Mouse (Mus musculus): ENCODE results near the gene Katnal1. TPM values are rescaled to one million over a fixed set of nuclear protein-coding genes. Genes with fewer than 3 reads are reported as not detected.

Gene Katnal1
- polyA plus RNA-seq, 2 experiments: 5.1 to 7.6 TPM

- no peaks in the 10 kb centered on the region for H3K27me3 ChIP-seq (ENCODE audit: control insufficient read depth, insufficient read depth, low read length)
- no peak overlapping the region for H3K27ac ChIP-seq
- peaks cover 9% of the 10 kb centered on the region for H3K36me3 ChIP-seq (replicated peaks; ENCODE audit: control insufficient read depth, insufficient read depth, low read depth)
- ATAC-seq (ENCODE audit: insufficient read depth) (no peak), DNase-seq (ENCODE audit: low read depth in 3 of 3, low spot score in 3 of 3) (no peak)
- WGBS (ENCODE audit: insufficient replicate concordance): 77% methylated on average over 8 of the region's 8 CpGs
- H3K9ac ChIP-seq (replicated peaks): no peak overlapping the region
- H3K4me2 ChIP-seq (ENCODE audit: low read depth): no peak overlapping the region
- no peak overlapping the region for H3K4me3 ChIP-seq (ENCODE audit: insufficient read depth in 1 of 2, low read depth in 2 of 2, low read length in 2 of 2)
- no peak for TF ChIP-seq EP300 (IDR thresholded peaks at IDR 0.05; ENCODE audit: low read depth)
- no peak for TF ChIP-seq CTCF (IDR thresholded peaks at IDR 0.05; ENCODE audit: low read depth)
- H3K4me1 ChIP-seq (replicated peaks; ENCODE audit: control insufficient read depth in 2 of 2, insufficient read depth in 2 of 2, low read length in 1 of 2): peaks cover 5 to 10% of the 10 kb centered on the region in 2 experiments; a peak in 3 of 4 replicates
- no peaks in the 10 kb centered on the region for H3K9me3 ChIP-seq (ENCODE audit: control insufficient read depth, low read length)
Observed at GRCm38 (mm10) chr5:148883671-148884070, 45.4 kb downstream of the Katnal1 start.

GRCm38 (mm10) chr5:148879218-148879617 is 49.9 kb downstream of the Katnal1 start:
- H3K36me3 ChIP-seq (replicated peaks; ENCODE audit: control insufficient read depth, insufficient read depth, low read depth): peaks cover 6% of the 10 kb centered on the region
- TF ChIP-seq EP300 (IDR thresholded peaks at IDR 0.05; ENCODE audit: low read depth) (no peak), CTCF (IDR thresholded peaks at IDR 0.05; ENCODE audit: low read depth) (peak; percentile 75)
- DNase-seq (ENCODE audit: low read depth in 3 of 3, low spot score in 3 of 3): no peak

GRCm38 (mm10) chr5:148873116-148873515 is 56.0 kb downstream of the Katnal1 start:
- Histone ChIP-seq H3K36me3 (replicated peaks; ENCODE audit: control insufficient read depth, insufficient read depth, low read depth) (no peaks in the 10 kb centered on the region; the same call in 1 of the 2 replicates), H3K4me3 (ENCODE audit: insufficient read depth in 1 of 2, low read depth in 2 of 2, low read length in 2 of 2) (no peak overlapping the region)
- WGBS (ENCODE audit: insufficient replicate concordance): 83% methylated on average over 8 of the region's 8 CpGs

More at GRCm38 (mm10) chr5:148879218-148879617, 49.9 kb downstream of the Katnal1 start:
- H3K27me3 ChIP-seq (ENCODE audit: control insufficient read depth, insufficient read depth, low read length): no peaks in the 10 kb centered on the region
- H3K4me2 ChIP-seq (ENCODE audit: low read depth): no peak overlapping the region
- no peak overlapping the region for H3K9ac ChIP-seq (replicated peaks)
- 78% methylated on average over 6 of the region's 6 CpGs for WGBS (ENCODE audit: insufficient replicate concordance)
- H3K9me3 ChIP-seq (ENCODE audit: control insufficient read depth, low read length): no peaks in the 10 kb centered on the region
- H3K4me1 ChIP-seq (replicated peaks; ENCODE audit: control insufficient read depth in 2 of 2, insufficient read depth in 2 of 2, low read length in 1 of 2): no peaks in the 10 kb centered on the region
- no peak overlapping the region for H3K4me3 ChIP-seq (ENCODE audit: insufficient read depth in 1 of 2, low read depth in 2 of 2, low read length in 2 of 2)
- no peak for ATAC-seq (ENCODE audit: insufficient read depth)
- no peak overlapping the region for H3K27ac ChIP-seq

GRCm38 (mm10) chr5:148869583-148869982 is 59.5 kb downstream of the Katnal1 start:
- Histone ChIP-seq H3K9ac (replicated peaks) (no peak overlapping the region), H3K4me1 (replicated peaks; ENCODE audit: control insufficient read depth in 2 of 2, insufficient read depth in 2 of 2, low read length in 1 of 2) (peaks cover 0 to 3% of the 10 kb centered on the region in 2 experiments; a peak in 2 of 4 replicates), H3K9me3 (ENCODE audit: control insufficient read depth, low read length) (no peaks in the 10 kb centered on the region), H3K27ac (no peak overlapping the region), H3K4me2 (ENCODE audit: low read depth) (no peak overlapping the region), H3K36me3 (replicated peaks; ENCODE audit: control insufficient read depth, insufficient read depth, low read depth) (no peaks in the 10 kb centered on the region), H3K27me3 (ENCODE audit: control insufficient read depth, insufficient read depth, low read length) (no peaks in the 10 kb centered on the region), H3K4me3 (ENCODE audit: insufficient read depth in 1 of 2, low read depth in 2 of 2, low read length in 2 of 2) (no peak overlapping the region)
- ATAC-seq (ENCODE audit: insufficient read depth): 0 out of 2 replicates have a peak, but pooled peaks have one; percentile 13
- 41% methylated on average over 3 of the region's 3 CpGs for WGBS (ENCODE audit: insufficient replicate concordance)
- DNase-seq (ENCODE audit: low read depth in 3 of 3, low spot score in 3 of 3): no peak
- no peak for TF ChIP-seq EP300 (IDR thresholded peaks at IDR 0.05; ENCODE audit: low read depth)

More at GRCm38 (mm10) chr5:148873116-148873515, 56.0 kb downstream of the Katnal1 start:
- DNase-seq (ENCODE audit: low read depth in 3 of 3, low spot score in 3 of 3) (no peak), ATAC-seq (ENCODE audit: insufficient read depth) (no peak)
- H3K27ac ChIP-seq: no peak overlapping the region
- no peaks in the 10 kb centered on the region for H3K27me3 ChIP-seq (ENCODE audit: control insufficient read depth, insufficient read depth, low read length)
- no peaks in the 10 kb centered on the region; a peak in 1 of 4 replicates for H3K4me1 ChIP-seq (replicated peaks; ENCODE audit: control insufficient read depth in 2 of 2, insufficient read depth in 2 of 2, low read length in 1 of 2)
- TF ChIP-seq EP300 (IDR thresholded peaks at IDR 0.05; ENCODE audit: low read depth): no peak
- no peak overlapping the region for H3K4me2 ChIP-seq (ENCODE audit: low read depth)
- H3K9ac ChIP-seq (replicated peaks): no peak overlapping the region
- H3K9me3 ChIP-seq (ENCODE audit: control insufficient read depth, low read length): no peaks in the 10 kb centered on the region

- TF ChIP-seq CTCF (IDR thresholded peaks at IDR 0.05; ENCODE audit: low read depth) (no peak), EP300 (IDR thresholded peaks at IDR 0.05; ENCODE audit: low read depth) (no peak)
- Histone ChIP-seq H3K4me2 (ENCODE audit: low read depth) (no peak overlapping the region), H3K36me3 (replicated peaks; ENCODE audit: control insufficient read depth, insufficient read depth, low read depth) (no peaks in the 10 kb centered on the region), H3K4me3 (ENCODE audit: insufficient read depth in 1 of 2, low read depth in 2 of 2, low read length in 2 of 2) (no peak overlapping the region), H3K9me3 (ENCODE audit: control insufficient read depth, low read length) (no peaks in the 10 kb centered on the region), H3K27me3 (ENCODE audit: control insufficient read depth, insufficient read depth, low read length) (no peaks in the 10 kb centered on the region), H3K9ac (replicated peaks) (no peak overlapping the region), H3K4me1 (replicated peaks; ENCODE audit: control insufficient read depth in 2 of 2, insufficient read depth in 2 of 2, low read length in 1 of 2) (peaks cover 0 to 3% of the 10 kb centered on the region in 2 experiments; a peak in 2 of 4 replicates), H3K27ac (no peak overlapping the region)
- ATAC-seq (ENCODE audit: insufficient read depth) (no peak), DNase-seq (ENCODE audit: low read depth in 3 of 3, low spot score in 3 of 3) (no peak)
- 55% methylated on average over 6 of the region's 6 CpGs for WGBS (ENCODE audit: insufficient replicate concordance)
Observed at GRCm38 (mm10) chr5:148867766-148868165, 61.4 kb downstream of the Katnal1 start.
